Mouse (Mus musculus): Measurements from ENCODE around the gene Gpr15. TPM values are rescaled to one million over a fixed set of nuclear protein-coding genes. Genes with fewer than 3 reads are reported as not detected.

Gpr15 gene
- polyA plus RNA-seq (2012; ENCODE audit: insufficient read depth, insufficient read length, missing spikeins): not detected in 2 replicates

DNA sequence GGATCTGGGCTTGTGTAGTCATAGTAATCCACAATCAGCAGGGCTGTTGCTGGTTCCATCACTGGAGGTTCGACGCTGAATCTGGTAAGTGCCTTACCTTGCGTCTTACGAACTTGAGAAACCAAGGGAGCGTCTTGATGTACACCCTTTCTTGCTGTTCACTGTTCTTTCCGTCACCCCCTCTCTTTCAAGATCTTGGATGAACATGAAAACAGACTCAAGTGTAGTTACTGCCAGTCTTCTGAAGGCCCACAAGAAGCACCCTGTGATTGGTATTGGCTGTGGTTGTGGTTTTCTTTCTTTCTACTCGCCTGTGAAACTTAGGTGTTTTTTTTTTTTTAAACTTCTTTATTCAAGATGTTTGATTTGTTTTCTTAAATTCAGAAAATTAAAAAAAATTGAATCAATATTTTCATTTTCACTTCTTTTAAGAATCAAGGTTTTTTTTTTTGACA, at the start of gene Gpr15:
Gene Gpr15, minus strand, starts transcription at position 405 of the 455 bp plus-strand sequence.
- H3K27ac ChIP-seq (ENCODE audit: insufficient read depth, low read depth, low read length): no peak within 1 kb of the TSS
- no peak within 1 kb of the TSS for H3K4me3 ChIP-seq (ENCODE audit: insufficient read depth, low read length)
- TF ChIP-seq CTCF (IDR thresholded peaks at IDR 0.05; ENCODE audit: low read depth, low read length) (no peak), POLR2A (IDR thresholded peaks at IDR 0.05; ENCODE audit: borderline replicate concordance, low read depth, low read length) (no peak)
- no peaks in the 10 kb centered on the region for H3K4me1 ChIP-seq (ENCODE audit: control insufficient read depth, insufficient read depth, low read length)

DNA sequence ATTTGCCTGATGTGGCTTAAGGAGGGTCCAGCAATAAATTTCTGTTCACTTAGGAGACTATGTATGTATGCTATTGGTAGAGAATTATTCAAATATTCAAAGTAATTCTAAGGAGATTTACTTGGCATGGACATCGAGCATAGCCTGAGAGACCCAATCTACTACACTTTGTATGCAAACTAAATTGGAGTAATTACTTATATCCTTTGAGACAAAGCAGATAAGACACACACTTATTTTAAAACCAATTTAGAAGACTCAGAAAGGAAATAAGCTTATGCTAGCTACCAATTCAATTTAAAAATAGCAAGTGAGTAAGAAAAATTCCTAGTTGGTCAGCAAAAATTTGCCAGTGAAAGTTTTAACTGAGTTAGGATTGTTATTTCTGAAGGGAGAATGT, 44.2 kb upstream of the Gpr15 start, which contains the start of gene Olfr172:
Gene Olfr172, minus strand, starts transcription at position 101 of the 400 bp plus-strand sequence.
- Histone ChIP-seq H3K4me3 (ENCODE audit: insufficient read depth, low read length) (no peak within 1 kb of the TSS), H3K4me1 (ENCODE audit: control insufficient read depth, insufficient read depth, low read length) (no peaks in the 10 kb centered on the region), H3K27ac (ENCODE audit: insufficient read depth, low read depth, low read length) (no peak within 1 kb of the TSS)
- TF ChIP-seq POLR2A (IDR thresholded peaks at IDR 0.05; ENCODE audit: borderline replicate concordance, low read depth, low read length) (no peak), CTCF (IDR thresholded peaks at IDR 0.05; ENCODE audit: low read depth, low read length) (no peak)

DNA sequence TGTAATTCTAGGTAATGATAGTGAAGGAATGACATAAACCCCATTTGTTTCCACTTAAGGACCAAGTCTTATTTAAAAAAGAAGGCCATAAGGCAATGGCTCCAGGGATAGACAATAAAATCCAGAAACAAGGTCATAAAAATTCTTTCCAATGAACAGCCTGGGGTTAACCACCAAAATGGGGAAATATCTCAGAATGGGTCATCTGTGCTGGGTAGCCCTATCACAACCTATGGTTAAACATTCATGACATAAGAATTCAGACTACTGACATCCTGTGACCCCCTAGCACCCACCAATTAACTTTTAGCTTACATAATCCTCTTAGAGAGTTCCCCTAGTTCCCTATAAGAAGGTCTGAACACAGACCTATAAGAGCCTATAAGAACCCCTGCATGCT, 37.3 kb upstream of the Gpr15 start:
- H3K4me3 ChIP-seq (ENCODE audit: insufficient read depth, low read length): no peak overlapping the region
- TF ChIP-seq POLR2A (IDR thresholded peaks at IDR 0.05; ENCODE audit: borderline replicate concordance, low read depth, low read length) (no peak), CTCF (IDR thresholded peaks at IDR 0.05; ENCODE audit: low read depth, low read length) (no peak)
- no peak overlapping the region for H3K27ac ChIP-seq (ENCODE audit: insufficient read depth, low read depth, low read length)
- no peaks in the 10 kb centered on the region for H3K4me1 ChIP-seq (ENCODE audit: control insufficient read depth, insufficient read depth, low read length)

DNA sequence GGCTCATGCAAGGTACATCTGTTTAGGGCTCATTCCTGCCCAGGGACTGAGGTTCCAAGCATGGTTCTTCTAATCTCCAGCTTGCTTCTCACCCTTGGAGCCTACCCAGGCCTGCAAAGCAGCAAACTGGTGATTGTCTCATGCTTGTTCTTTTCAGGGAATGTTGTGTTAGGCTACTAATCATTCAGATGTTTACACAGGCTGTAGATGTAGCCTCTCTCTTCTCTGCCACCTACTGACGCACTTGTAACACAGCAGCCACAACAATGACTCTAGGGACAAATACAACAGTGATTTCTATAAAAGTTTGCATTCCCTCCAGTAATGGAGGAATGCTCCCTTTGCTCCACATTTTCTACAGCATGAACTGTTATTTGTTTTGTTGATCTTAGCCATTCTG, 32.4 kb upstream of the Gpr15 start:
- H3K4me1 ChIP-seq (ENCODE audit: control insufficient read depth, insufficient read depth, low read length): no peaks in the 10 kb centered on the region
- TF ChIP-seq POLR2A (IDR thresholded peaks at IDR 0.05; ENCODE audit: borderline replicate concordance, low read depth, low read length): no peak
- 0 out of 2 replicates have a peak, but pooled peaks have one; percentile 10 for TF ChIP-seq CTCF (IDR thresholded peaks at IDR 0.05; ENCODE audit: low read depth, low read length)
- no peak overlapping the region for H3K27ac ChIP-seq (ENCODE audit: insufficient read depth, low read depth, low read length)
- H3K4me3 ChIP-seq (ENCODE audit: insufficient read depth, low read length): no peak overlapping the region

DNA sequence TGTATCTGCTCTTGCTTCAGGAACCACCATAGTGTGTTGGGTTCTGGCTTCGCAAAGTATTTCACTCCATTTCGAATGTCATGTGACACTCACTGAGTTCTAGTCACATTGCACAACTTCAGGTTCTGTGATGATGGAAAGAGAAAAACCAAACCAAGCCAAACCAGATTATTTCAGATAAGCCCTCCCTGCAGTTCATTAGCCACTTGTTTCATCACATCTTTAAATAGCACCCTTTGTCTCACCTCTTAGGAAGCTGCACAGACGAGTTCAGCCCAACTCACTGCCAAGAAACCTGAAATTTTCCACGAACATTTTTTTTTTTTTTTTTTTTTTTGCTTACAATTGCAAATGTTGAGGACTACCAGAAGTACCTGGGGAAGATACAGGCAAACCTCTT, 27.8 kb upstream of the Gpr15 start:
- no peak for TF ChIP-seq POLR2A (IDR thresholded peaks at IDR 0.05; ENCODE audit: borderline replicate concordance, low read depth, low read length)
- no peak for TF ChIP-seq CTCF (IDR thresholded peaks at IDR 0.05; ENCODE audit: low read depth, low read length)
- no peak overlapping the region for H3K4me3 ChIP-seq (ENCODE audit: insufficient read depth, low read length)
- H3K27ac ChIP-seq (ENCODE audit: insufficient read depth, low read depth, low read length): no peak overlapping the region
- no peaks in the 10 kb centered on the region for H3K4me1 ChIP-seq (ENCODE audit: control insufficient read depth, insufficient read depth, low read length)

DNA sequence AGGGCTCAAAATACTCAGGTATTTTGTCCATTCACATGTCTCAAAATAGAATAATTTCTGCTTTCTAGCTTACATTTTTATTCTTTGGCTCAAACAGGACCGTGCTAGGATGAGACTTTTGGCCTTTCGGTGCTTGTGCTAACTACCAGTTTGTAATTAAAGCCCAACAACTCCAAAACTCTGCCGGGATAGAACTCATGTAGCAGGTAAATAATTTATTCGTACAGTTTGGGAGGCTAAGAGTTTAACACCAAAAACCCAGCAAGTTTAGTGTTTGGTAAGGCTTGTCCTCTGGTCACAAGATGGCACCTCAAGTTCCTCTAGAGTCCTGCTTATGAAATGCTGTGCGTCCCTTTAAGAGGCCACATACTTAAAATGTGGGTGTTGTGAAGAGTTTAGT, 21.9 kb upstream of the Gpr15 start:
- no peak overlapping the region for H3K4me3 ChIP-seq (ENCODE audit: insufficient read depth, low read length)
- TF ChIP-seq CTCF (IDR thresholded peaks at IDR 0.05; ENCODE audit: low read depth, low read length): no peak
- no peak for TF ChIP-seq POLR2A (IDR thresholded peaks at IDR 0.05; ENCODE audit: borderline replicate concordance, low read depth, low read length)
- H3K4me1 ChIP-seq (ENCODE audit: control insufficient read depth, insufficient read depth, low read length): peaks cover 14% of the 10 kb centered on the region
- no peak overlapping the region for H3K27ac ChIP-seq (ENCODE audit: insufficient read depth, low read depth, low read length)

DNA sequence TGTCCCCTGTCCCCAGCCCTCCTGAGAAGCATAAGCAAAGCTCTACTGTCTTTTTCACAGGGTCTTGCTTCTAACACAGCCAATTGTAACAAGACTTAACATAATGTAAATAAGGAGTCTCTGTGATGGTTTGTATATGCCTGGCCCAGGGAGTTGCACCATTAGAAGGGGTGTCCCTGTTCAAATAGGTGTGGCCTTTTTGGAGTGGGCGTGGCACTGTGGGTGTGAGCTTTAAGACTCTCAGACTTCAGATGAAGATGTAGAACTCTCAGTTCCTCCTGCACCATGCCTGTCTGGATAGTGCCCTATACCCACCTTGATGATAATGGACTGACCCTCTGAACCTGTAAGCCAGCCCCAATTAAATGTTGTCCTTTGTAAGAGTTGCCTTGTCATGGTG, 19.9 kb upstream of the Gpr15 start:
- no peak for TF ChIP-seq CTCF (IDR thresholded peaks at IDR 0.05; ENCODE audit: low read depth, low read length)
- TF ChIP-seq POLR2A (IDR thresholded peaks at IDR 0.05; ENCODE audit: borderline replicate concordance, low read depth, low read length): no peak
- no peak overlapping the region for H3K27ac ChIP-seq (ENCODE audit: insufficient read depth, low read depth, low read length)
- H3K4me3 ChIP-seq (ENCODE audit: insufficient read depth, low read length): no peak overlapping the region
- peaks cover 14% of the 10 kb centered on the region for H3K4me1 ChIP-seq (ENCODE audit: control insufficient read depth, insufficient read depth, low read length)

DNA sequence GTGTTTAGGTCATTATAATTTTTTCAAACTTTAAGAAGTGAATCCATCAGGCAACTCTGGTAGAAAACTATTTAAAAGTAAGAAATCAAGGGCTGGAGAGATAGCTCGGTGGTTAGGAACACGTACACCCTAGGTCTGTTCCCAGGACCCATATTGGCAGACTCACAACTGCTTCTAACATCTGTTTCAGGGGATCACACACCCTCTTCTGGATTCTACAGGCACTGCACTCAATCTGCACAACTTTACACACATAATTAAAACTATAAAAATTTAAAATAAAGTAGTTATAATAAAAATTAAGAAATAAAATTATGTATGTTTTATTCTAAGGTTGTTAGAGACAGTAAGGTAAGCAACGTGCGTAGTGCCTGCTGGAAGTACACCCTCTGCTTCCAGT, 19.3 kb upstream of the Gpr15 start:
- H3K27ac ChIP-seq (ENCODE audit: insufficient read depth, low read depth, low read length): no peak overlapping the region
- peaks cover 14% of the 10 kb centered on the region for H3K4me1 ChIP-seq (ENCODE audit: control insufficient read depth, insufficient read depth, low read length)
- no peak overlapping the region for H3K4me3 ChIP-seq (ENCODE audit: insufficient read depth, low read length)
- TF ChIP-seq POLR2A (IDR thresholded peaks at IDR 0.05; ENCODE audit: borderline replicate concordance, low read depth, low read length) (no peak), CTCF (IDR thresholded peaks at IDR 0.05; ENCODE audit: low read depth, low read length) (no peak)

DNA sequence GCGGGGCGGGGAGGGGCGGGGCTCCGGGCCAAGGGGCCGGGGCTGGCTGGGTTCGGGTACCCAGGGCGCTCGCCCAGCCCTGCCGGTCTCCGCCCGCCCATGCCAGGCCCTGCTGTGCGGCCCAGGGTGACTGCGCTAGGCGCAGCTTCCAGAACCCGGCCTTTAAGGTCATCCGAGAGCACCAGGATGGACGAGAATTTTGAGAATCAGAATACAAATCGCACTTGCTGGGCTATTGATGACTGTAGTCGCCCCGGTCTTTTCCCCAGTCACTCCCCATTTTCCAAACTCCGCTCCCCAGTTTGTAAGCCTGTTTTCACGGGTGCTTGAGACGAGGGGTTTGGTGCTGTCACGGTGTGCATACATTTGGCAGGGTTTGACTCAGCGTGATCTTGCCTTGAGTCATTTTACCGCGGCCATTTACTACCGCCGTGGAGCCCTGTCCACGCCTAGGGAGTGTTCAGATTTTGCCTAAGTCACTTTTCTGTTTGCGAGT, 9.4 kb upstream of the Gpr15 start:
- no peak for TF ChIP-seq POLR2A (IDR thresholded peaks at IDR 0.05; ENCODE audit: borderline replicate concordance, low read depth, low read length)
- TF ChIP-seq CTCF (IDR thresholded peaks at IDR 0.05; ENCODE audit: low read depth, low read length): no peak
- Histone ChIP-seq H3K4me1 (ENCODE audit: control insufficient read depth, insufficient read depth, low read length) (peaks cover 6% of the 10 kb centered on the region), H3K4me3 (ENCODE audit: insufficient read depth, low read length) (peak overlapping the region; percentile 67), H3K27ac (ENCODE audit: insufficient read depth, low read depth, low read length) (peak overlapping the region; percentile 54)

DNA sequence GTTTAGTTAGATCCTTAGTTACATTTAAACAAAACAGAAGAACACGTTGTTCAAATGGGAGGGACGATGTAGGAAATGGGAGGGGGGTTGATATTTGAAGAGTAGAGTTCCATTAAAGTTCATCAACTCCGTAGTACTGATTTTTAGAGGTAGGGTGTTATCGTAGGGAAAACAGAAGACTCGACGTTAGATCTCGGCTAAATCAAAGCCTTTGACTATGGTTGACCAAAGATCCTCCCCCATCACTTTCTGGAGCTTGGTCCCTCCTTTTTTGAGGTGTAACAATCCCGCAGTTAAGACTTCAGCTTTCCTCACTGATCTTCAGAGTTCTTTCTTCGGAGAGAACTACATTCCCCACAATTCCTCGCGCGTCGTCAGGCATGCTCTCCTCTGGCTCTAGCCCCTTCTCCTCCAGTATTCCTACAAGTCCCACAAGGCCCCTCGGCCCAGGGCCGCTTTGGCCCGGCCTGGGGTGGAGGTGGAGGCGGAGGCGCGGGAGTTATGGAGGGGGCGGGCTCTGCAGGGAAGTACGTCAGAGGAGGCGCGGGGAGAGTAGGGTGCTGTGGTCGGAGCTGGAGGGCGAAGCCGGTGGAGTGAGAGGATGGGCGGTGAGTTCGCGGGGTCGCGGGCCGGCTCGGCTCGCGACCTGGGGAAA, 8.7 kb upstream of the Gpr15 start, which contains the start of gene Cldnd1:
Gene Cldnd1, plus strand, starts transcription at position 434 of the 655 bp plus-strand sequence.
- TF ChIP-seq POLR2A (IDR thresholded peaks at IDR 0.05; ENCODE audit: borderline replicate concordance, low read depth, low read length) (no peak), CTCF (IDR thresholded peaks at IDR 0.05; ENCODE audit: low read depth, low read length) (no peak)
- H3K27ac ChIP-seq (ENCODE audit: insufficient read depth, low read depth, low read length): peak within 1 kb of the TSS; percentile 54
- H3K4me3 ChIP-seq (ENCODE audit: insufficient read depth, low read length): peak within 1 kb of the TSS; percentile 67

More for the DNA sequence above, 8.7 kb upstream of the Gpr15 start, which contains the start of gene Cldnd1:
- H3K4me1 ChIP-seq (ENCODE audit: control insufficient read depth, insufficient read depth, low read length): peaks cover 6% of the 10 kb centered on the region

Data from bone marrow macrophage, adult 2 months (primary cell).